Mouse (Mus musculus): ENCODE measurements around the gene Il16.
A peak's percentile ranks its signal among the peaks of the same experiment; 100 is the strongest.

Il16 gene

DNA sequence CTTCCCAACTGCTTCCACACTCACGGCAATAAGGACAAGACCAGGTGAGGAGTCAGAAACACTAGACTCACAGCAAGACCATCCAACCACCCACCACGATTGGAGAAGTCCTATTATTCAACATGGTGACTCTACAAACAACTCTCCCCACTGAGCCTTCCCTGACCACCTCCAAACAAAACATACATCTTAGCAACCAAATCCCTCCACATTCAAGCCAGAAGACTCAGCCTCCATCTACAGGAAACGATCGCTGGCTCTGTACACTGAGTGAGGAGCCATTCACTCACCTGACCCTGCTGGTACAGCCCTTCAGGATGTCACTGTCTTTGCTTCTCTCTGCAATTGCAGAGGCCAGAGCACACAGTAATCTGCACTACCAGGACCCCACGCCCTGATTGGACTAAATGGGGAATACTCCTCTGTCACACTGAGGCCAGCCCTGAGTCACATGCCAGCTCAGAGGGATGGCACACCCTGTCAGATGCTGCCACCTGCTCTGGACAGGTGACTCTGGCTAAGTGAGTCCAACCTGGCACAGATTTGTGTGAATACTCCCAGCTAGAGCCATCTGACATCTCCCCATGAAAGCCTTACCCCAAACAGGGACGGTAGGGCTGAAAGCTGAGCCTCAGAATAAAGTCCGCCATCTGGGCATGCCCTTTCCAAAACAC lies 10.3 kb downstream of the Il16 start:
- peak; percentile 62 for DNase-seq

DNA sequence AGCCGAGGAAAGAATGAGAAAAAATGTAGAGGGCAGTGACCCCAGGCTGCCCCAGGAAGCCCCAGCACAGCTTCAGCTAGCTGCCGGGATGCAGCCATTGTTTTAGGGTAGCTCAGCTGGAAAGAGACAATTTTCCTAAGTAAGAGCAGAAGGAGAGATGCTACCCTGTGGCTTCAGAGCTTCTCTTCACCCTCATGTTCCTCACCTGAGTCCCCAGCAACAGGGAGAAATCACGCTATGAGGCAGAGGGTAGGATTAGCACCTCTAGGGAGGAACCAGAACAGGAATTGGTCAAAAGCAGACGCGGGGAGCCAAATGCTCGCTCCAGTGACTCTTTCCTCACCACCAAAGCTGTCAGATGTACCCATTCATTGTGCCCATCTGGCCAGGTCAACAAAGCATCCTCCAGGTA lies 10.8 kb downstream of the Il16 start:
- DNase-seq: peak; percentile 77

DNA sequence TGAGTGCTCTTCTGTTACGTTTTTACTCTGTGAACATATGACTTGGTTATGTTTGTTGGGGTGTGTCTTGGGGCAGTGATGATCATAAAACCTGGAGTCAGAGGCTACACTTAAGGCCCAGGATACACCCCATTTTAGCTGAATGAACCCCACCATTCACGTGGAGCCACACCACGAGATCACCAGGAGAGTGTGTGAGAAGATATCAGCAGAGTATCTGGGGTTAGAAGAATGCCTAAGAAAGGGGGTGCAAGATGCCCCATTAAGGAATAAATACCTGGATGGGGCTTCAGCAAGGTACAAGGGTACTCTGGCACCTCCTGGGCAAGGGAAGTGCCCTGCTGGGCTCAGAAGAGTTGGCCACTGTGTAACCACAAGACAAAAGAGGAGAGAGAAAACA lies 11.3 kb downstream of the Il16 start:
- DNase-seq: peak; percentile 54

DNA sequence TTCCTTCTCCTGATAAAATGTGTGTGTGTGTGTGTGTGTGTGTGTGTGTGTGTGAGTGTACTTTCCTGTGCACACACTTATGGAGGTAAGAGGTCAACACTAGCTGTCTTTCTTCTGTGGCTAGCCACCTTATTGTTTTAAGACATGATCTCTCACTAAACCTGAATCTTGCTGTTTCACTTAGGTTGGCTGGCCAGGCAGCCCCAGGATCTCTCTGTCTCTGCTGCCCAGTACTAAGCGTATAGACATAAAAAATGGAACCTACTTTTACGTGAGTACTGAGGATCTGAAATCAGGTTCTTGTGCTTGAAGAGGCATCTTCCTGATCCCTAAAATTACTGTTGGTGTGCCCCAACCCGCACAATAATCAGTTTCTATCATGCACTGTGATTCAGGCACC lies 12.7 kb downstream of the Il16 start:
- peak; percentile 46 for DNase-seq

DNA sequence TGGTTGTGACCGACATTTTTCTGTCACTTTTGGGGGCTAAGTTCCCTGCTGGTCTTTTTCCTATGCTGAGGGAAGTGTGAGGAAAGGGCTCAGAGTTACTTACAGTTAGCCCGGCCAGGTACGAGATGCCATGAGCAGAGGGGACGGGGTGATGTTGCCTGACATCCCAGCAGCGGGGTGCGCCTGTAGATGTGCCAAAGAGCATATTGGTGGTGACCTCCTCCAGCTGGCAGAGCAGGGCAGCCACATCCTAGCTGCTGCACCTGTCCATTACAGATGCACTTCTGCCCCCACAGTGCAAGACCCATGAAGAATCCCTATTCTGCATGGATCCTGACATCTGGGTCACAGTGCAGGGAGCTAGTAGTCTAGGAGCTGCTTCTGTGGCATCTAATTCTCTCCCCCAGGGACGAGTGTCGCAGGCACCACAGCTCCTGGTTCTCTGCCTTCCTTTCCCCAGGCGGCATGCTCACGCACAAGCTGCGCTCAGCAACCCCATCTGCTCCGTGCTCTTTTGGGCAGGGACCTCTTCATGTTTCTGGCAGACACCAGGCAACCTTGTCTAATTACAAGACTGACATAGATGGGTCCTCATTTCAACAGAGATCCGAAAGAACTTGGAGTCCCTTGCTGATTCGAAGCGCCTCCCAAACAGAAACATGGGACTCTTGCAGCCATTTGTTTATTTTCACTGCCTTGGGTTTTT lies 13.4 kb downstream of the Il16 start:
- peak; percentile 84 for DNase-seq

DNA sequence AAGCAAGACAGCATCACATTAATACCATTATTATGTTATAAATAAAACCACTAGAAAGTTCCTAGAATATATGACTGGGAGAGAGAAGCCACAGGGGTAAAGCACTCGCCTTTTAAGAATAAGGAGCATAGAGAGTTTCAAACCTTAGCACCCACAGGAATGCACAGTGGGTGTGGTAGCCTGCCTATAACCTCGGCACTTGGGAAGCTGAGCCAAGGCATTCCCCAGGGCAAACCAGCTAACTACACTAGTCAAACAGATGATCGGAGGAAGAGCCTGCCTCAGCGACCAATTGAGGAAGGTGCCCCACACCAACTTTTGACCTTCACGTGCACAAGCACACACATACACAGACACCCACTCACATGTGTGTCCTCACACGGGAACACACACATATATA lies 14.2 kb downstream of the Il16 start:
- peak; percentile 72 for DNase-seq

DNA sequence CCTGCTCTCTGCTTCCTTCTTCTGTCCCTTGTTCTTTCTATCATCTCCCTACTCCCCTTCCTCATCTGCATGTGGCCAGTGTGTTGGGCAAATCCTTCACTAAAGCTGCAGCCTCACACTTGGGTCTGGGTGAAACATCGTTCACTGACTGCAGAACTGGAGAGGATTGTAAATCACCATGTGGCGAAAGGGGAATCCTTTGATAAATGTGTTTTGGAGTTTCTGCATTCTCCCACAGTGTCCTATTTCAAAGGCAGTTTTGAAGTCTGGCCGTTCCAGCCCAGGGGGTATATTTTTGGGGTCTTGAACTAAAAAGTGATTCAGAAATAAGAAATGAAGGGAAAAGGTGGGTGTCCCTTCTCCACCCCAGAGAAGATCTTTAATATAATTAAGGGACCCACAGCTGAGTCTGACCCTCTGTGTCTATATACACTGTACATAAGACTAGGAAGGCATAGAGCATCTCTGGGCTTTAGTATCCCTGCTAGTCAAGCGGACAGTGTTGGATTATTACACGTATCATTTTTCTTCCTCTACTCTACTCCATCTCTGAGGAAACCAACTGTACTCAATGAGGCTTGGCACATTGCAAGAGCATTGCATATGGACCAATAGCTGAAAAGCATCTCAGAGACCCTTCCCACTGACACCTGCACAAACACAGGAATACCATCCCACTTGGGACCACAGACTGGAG lies 18.4 kb downstream of the Il16 start:
- DNase-seq: peak; percentile 71

DNA sequence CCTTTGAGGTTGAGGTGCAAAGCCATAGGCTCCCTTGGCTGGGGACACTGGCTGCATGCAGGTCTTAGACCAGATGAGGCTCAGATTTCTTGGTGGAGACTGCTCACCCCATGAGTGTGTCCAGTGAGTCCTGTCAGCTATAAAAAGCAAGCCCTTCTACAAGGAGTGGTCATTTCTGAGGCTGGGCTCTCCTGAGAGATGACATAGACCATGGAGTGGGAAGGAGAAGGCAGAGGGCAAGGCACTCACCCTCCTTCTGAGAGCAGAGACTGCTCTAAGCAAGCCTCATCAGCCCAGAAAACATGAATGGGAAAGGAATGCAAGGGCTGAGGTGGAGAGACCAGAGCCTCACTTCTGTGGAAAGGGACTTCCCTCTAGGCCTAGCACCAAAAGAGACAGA lies 19.7 kb downstream of the Il16 start:
- peak; percentile 84 for DNase-seq

DNA sequence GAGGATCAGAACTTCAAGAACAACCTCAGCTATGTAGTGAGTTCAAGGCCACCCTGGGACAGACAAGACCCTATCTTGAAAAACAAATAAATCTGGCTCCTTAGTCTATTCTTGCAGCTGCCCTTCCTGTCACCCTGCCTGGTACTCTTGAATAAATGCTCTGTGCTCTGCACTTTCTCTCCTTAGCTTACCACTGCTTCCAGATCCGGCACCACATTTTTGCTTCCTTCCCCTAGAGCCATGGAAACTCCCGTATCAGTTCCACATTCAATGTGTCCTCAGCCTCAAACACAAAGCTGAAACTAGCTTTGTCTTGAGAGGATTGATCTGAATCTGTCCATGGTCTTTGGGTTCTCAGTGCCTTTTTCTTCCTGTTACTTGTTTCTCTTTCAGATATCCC lies 21.0 kb downstream of the Il16 start:
- peak; percentile 93 for DNase-seq

DNA sequence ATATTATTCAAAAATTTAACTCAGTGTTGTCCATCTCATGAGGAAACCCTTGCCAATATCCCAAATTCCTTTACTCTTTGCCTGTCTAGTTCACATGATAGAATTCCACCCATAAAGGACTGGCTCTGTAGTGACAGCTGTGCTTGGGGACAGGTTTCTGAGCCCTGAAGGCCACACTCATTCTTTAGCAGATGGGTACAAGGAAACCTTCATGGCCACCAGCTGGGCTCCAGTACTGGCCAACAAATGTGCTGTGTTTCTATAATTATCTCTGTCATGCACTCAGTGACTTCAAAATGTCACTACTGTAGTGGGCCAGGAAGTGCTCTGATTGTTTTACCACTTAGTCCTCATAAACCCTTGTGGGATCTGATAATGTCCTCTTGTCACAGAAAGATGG lies 21.6 kb downstream of the Il16 start:
- DNase-seq: no peak

DNA sequence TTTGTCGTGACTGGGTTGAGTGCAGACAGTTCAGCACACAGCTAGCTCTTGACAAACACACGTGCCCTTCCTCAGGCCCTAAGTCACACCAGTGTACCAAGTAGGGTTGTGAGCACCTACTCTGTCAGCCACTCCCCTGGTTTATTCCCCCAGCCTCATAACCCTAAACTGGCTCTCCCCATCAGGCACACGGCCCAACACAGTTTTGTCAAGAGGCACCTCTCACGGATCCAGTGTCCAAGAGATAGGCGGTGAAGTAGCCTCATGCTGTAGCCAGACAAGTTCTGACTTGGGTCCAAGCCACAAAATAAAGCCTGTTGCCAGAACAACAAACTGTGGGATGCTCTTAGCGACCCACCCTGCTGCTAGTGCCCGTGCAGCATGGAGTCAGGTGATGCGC lies 22.3 kb downstream of the Il16 start:
- DNase-seq: peak; percentile 94

DNA sequence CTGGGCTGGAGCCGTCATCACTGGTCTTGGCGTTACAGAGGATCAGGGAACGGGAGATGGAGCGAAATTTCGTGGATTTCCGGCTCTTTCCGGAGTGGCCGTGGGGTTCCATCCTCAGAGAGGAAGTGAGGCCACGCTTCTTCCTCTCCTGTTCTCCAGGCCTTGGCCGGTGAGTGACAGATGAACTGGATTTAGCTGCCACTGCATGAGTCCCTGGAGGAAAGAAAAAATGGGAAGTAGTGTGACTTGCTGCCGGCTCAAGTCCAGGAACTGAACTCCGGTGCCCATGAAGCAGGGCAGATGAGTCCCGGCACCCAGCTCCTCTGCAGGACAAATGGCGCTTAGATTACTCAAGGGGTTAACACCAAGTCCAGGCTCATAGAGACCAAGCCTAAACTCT lies 23.0 kb downstream of the Il16 start:
- DNase-seq: peak; percentile 97

DNA sequence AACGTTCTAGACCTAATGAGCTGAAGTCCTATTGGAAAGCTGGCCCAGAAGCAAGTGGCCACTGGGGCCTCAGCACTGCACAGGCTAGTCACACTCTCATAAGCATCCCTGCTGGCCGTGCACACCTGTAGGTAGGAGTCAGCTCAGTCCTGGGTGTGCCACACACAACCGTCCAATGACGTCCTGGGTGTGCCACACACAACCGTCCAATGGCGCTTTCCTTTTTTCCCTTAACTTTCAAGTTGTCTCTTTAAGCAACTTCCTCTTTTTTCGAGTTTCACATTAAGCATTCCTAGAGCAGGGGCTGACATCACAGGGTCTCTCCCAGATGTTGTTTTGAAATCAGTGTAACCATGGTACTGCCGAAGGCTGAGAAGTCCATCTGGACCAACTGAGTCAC lies 25.3 kb downstream of the Il16 start:
- DNase-seq: peak; percentile 93

DNA sequence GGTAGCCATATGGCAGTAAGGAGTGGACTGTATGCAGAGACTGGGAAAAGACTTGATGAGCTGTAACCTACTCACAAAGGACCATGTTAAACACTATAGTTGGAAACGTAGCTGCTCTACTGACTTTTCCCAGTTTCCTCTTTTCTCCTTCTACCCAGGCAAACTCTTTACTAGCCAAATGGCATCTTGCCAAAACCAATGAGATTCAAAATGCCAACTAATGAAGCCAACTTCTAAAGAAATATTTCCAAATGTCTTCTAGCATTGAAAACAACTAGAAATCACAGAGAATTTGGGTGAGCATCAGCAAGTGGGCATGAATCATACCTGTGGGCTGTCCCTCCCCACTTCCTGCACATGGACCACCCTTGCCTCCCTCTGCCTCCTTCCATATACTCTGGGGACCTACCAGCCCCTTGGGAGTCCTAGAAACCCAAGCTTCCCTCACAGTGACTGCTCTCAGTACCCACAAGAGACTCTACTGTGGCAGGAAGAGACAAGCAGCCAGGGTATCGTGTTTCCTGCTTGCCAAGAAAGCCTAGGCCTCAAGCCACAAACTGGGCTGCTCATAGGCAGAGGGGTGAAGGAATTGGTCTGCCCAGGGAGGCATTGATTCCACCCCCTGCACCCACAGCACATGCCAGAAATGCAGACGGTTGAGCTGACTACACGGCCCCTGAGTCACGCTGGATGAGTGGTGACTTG lies 28.4 kb downstream of the Il16 start:
- DNase-seq: peak; percentile 90

DNA sequence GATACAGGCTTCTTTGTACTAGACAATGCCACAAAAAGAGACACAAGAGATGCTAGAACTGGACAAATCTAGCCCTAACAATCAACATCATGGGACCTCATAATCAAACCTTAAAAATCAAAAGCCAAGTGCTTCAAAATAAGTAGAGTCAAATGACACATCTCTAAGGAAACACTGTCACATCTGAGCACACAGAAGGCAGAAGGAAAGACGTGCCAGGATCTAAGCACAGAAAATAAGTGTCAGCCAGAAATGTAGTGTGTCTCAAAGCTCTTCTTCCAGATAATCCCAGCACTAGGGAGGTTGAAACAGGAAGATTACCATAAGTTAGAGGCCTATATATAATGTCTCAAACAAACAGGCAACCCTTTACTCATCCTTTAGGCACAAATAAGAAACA lies 31.9 kb downstream of the Il16 start:
- no peak for DNase-seq

DNA sequence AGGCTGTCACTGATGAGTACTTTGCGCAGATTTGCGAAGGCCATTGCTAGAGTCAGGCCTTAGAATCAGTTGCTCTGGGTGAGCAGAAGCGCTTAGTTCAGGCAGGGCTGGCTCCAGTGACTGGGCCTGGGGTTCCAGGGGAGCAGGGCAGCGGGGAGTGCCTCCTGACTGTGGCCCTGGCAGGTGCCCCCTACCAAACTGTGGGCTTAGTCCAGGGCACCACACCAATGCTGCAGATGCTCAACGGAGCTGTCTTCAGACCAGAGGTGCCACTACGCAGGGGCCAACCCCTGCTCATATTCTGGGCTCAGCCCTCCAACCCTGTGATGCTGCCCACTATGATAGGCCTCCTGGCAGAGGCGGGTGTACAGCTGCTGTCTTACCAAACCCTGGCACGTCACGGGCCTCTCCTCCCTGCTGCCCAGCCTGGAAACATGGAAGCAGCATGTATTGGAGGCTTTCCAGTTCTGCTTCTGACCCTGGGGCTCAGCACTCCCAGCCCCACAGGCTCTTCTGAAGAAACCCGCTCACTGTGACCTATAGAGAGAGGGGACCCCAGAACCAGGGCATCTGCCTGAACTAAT lies 33.8 kb downstream of the Il16 start:
- peak; percentile 85 for DNase-seq

DNA sequence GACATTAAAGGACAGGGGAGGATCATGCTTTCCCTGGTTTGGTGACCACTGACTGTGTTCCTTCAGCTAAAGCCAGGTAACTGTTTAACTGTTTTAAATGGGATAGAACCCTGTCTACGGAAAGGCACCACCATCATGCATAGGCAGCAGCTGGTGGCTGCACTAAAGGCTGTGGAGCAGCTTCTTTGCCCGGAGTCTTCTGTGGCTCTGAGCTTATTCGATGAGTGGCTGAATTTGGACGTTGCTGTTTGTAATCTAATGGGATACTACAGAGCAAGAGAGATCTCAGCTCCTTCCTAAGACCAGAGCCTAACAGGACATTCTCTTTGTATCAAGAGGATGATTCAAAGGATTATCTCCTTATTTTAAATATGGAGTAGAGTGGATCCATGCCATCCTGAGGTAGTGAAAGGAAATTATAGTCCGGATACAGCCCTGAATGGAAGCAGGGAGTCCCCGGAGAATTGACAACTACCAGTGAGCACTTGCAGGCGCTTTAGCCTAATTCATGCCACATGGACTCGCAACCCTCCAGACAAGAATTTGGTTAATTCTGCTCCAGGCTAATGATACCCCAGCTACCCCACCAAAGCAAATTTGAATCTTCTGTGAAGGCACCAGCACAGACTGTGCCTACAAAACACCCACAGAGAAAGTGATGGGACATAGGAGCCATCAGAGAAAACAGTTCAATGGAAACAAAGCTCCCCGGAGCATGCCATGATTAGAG lies 42.3 kb downstream of the Il16 start:
- DNase-seq: peak; percentile 63

DNA sequence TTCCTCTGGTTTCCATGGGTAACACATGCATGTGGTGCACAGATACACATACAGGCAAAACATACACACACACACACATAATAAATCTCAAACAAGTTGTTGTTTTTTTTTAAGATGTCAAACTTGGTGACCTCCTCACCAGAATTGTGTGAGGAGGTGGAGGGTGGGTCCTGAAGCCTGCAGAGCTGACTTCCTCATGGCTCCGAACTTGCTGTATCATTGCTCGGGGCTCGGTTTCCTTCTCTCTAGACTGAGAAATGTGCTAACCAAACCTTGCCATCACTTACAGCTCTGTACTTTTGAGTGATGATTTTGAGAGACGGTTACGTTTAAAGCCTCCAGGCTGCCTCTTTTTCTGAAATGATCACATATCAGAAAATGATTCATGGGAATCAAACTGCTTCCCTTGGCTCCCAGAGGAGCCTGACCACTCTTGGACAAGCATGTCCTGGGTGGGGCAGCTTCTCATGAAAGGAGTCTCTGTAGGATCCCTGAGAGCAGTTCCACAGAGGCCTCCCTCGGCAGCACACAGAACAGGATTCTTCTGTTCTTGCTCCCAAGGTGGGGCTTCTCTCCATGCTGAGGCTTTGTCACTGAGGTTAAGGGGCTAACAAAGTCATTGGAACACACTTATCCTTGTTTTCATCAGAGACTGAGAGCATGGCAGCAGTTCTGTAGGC lies 46.3 kb downstream of the Il16 start:
- peak; percentile 88 for DNase-seq

DNA sequence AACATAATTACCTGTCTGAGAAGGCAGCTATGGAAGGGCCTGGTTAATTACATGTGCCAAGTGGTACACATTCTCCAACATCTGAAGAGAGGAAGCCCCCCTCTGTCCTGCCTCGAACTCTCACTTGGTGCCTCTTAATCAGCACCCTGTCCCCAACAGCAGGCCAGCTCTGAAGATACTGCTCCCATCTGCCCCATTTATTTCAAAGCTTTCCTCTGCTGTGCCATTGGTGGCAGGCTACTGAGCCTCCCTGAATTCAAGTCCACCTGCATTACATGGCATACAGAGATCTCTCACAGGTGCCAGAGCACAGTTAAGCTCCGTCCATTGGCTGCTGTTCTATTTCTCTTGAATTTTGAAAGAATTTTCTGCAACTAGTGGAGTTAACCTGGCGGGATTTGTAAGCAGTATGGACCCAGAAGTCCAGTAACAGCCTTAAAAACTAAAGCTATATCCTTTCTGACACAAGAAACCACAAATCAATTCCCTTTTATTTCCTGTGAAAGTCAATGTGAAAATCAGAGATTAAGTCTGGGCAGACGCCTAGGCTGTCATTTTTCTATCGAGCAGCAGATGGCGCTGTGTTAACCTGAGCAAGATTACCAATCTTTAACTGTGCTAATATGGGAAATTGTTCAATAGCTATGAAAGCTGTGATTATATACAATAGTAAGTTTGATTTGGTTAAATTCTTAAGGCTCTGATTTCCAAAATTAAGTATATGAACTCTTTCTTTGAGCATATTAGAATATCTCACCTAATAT lies 49.9 kb downstream of the Il16 start:
- DNase-seq: peak; percentile 52

DNA sequence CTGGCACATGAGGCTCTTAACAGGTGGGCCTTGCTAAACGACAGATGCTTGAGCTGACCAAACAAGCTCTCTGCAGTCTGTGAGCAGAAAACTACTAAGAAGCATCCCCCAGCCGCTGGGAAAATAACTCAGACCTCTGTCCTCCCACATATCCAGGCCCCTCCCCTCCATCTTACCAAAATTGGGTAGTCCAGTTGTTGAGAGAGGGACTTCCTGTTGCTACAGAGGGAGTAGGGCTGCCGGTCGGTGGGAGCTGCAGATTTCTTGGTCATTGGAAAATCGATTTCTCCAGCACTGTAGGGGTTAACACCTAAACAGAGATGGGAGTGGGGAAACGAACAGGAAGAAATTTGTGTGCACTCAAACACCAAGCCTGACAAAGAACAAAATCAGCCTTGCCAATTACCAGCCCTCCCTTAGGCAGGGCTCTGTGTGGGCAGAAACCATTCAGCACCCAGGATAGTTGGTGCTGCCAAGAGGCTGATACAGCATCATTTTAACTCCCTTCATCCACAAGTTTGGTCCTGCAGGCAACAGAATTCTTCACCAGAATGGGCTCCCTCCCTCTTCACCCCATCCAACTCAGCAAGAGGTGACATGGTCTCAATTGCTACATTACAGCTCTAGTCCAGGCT lies 62.8 kb downstream of the Il16 start:
- DNase-seq: no peak

DNA sequence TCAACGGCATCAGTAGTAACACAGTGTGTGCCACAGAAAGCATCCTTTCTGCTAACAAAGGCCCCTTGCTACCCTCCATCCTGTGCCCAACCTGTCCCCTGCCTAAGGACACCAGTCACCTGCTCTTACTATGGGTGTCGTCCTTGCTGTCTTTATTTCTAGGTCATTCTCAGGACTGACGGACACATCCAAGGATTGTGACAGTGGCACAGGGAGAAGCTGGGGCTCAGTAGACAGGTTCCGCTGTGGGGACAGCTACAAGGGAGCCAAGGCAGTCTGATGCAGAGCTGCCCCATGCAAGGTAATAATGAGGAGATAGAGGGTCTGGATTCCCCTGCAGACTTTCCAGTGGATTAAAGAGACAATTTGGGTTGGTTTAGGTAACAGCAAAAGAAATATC lies 67.0 kb downstream of the Il16 start:
- peak; percentile 78 for DNase-seq
